Mouse (Mus musculus) MEL (cell line): ENCODE measurements around the gene Ccdc105.

Experiments used
- CTCF ChIP-seq, 3 experiments: IDR thresholded peaks in 2 of 3; conservative IDR thresholded peaks in 1 of 3; 2 replicates each; pipeline ENCODE4 v1.5.1; 2011 to 2012; ENCODE audit warnings: low read length in 3 of 3, low read depth in 2 of 3, mild to moderate bottlenecking in 2 of 3, improper control_type of control experiment in 1 of 3, inconsistent platforms in 1 of 3, mixed read lengths in 1 of 3, moderate library complexity in 1 of 3; ENCODE audit not compliant: control insufficient read depth in 1 of 3, insufficient read depth in 1 of 3, poor library complexity in 1 of 3, severe bottlenecking in 1 of 3
- GATA1 ChIP-seq: IDR thresholded peaks from 2 replicates; pipeline ENCODE4 v1.6.1; 2011; ENCODE audit warnings: low read depth, low read length, improper control_type of control experiment
- KAT2A ChIP-seq: conservative IDR thresholded peaks from 2 replicates; pipeline ENCODE4 v1.6.1; 2012; ENCODE audit warnings: low read depth, low read length, improper control_type of control experiment, inconsistent platforms
- POLR2A ChIP-seq, 2 experiments: IDR thresholded peaks; 2 replicates each; pipeline ENCODE4 v1.6.1; 2011 to 2012; ENCODE audit warnings: low read length in 2 of 2, mild to moderate bottlenecking in 2 of 2, control low read depth in 1 of 2, improper control_type of control experiment in 1 of 2, low read depth in 1 of 2, moderate library complexity in 1 of 2; ENCODE audit not compliant: control insufficient read depth in 1 of 2, insufficient read depth in 1 of 2, poor library complexity in 1 of 2
- POLR2AphosphoS5 ChIP-seq: IDR thresholded peaks from 2 replicates; pipeline ENCODE4 v1.6.1; 2012; ENCODE audit warnings: low read depth, borderline replicate concordance, mild to moderate bottlenecking, inconsistent platforms, low read length, moderate library complexity, mixed read lengths
- UBTF ChIP-seq: IDR thresholded peaks from 2 replicates; pipeline ENCODE4 v1.6.1; 2012; ENCODE audit warnings: low read depth, mild to moderate bottlenecking, inconsistent platforms, low read length, improper control_type of control experiment, moderate library complexity, borderline replicate concordance; ENCODE audit not compliant: insufficient read depth
- ZC3H11A ChIP-seq: IDR thresholded peaks from 2 replicates; pipeline ENCODE4 v1.6.1; 2012; ENCODE audit warnings: low read depth, mild to moderate bottlenecking, inconsistent platforms, low read length, improper control_type of control experiment

GRCm38 (mm10) chr10:78752452-78753191, at the start of gene Ccdc105:
- TF ChIP-seq GATA1 (no peak), CTCF (IDR thresholded peaks at IDR 0.05 in 2 of 3, conservative IDR thresholded peaks at IDR 0.05 in 1 of 3; ENCODE audit: control insufficient read depth in 1 of 3, insufficient read depth in 1 of 3, low read depth in 2 of 3, low read length in 3 of 3, poor library complexity in 1 of 3, severe bottlenecking in 1 of 3) (no peak), UBTF (no peak), ZC3H11A (no peak), POLR2A (IDR thresholded peaks at IDR 0.05; ENCODE audit: control insufficient read depth in 1 of 2, insufficient read depth in 1 of 2, low read depth in 1 of 2, low read length in 2 of 2, poor library complexity in 1 of 2) (no peak), POLR2AphosphoS5 (no peak), KAT2A (no peak)
